Mouse (Mus musculus) T-cell, adult 2 months (primary cell): ENCODE data around the gene Hip1r.

Experiments
- DNase-seq: peaks from one replicate; pipeline ENCODE4 v3.0.0; 2022; ENCODE audit warnings: low spot score

Hip1r gene

GRCm38 (mm10) chr5:123996695-123997094 lies 23.3 kb downstream of the Hip1r start:
- no peak for DNase-seq

- no peak for DNase-seq
Observed at GRCm38 (mm10) chr5:123997211-123997751, 23.9 kb downstream of the Hip1r start.

- no peak for DNase-seq
Observed at GRCm38 (mm10) chr5:123997811-123998210, 24.4 kb downstream of the Hip1r start.

- no peak for DNase-seq
Observed at GRCm38 (mm10) chr5:123998370-123998769, 24.9 kb downstream of the Hip1r start.

- DNase-seq = peak; percentile 81
Observed at GRCm38 (mm10) chr5:124000824-124001223, 27.4 kb downstream of the Hip1r start.

- no peak for DNase-seq
Observed at GRCm38 (mm10) chr5:124001274-124001673, 27.8 kb downstream of the Hip1r start.

GRCm38 (mm10) chr5:124002876-124003275 lies 29.4 kb downstream of the Hip1r start:
- no peak for DNase-seq

GRCm38 (mm10) chr5:124003375-124003774 lies 29.9 kb downstream of the Hip1r start:
- DNase-seq = no peak

- DNase-seq = peak; percentile 23
Observed at GRCm38 (mm10) chr5:124004356-124005150, 31.1 kb downstream of the Hip1r start.

GRCm38 (mm10) chr5:124005151-124005500 lies 31.7 kb downstream of the Hip1r start:
- DNase-seq = no peak

- DNase-seq = no peak
Observed at GRCm38 (mm10) chr5:124005591-124005990, 32.2 kb downstream of the Hip1r start.

- no peak for DNase-seq
Observed at GRCm38 (mm10) chr5:124006082-124006873, 32.9 kb downstream of the Hip1r start.

GRCm38 (mm10) chr5:124006891-124007491 lies 33.6 kb downstream of the Hip1r start:
- no peak for DNase-seq

GRCm38 (mm10) chr5:124010077-124010476 lies 36.6 kb downstream of the Hip1r start:
- DNase-seq = no peak

- DNase-seq = peak; percentile 53
Observed at GRCm38 (mm10) chr5:124010910-124011655, 37.7 kb downstream of the Hip1r start.

GRCm38 (mm10) chr5:124011927-124012326 lies 38.5 kb downstream of the Hip1r start:
- DNase-seq = peak; percentile 34

- DNase-seq = peak; percentile 15
Observed at GRCm38 (mm10) chr5:124012885-124013284, 39.5 kb downstream of the Hip1r start.

- DNase-seq = peak; percentile 37
Observed at GRCm38 (mm10) chr5:124013747-124014146, 40.3 kb downstream of the Hip1r start.

- DNase-seq = peak; percentile 1
Observed at GRCm38 (mm10) chr5:124014180-124014579, 40.8 kb downstream of the Hip1r start.

- peak; percentile 9 for DNase-seq
Observed at GRCm38 (mm10) chr5:124014791-124015251, 41.4 kb downstream of the Hip1r start.

GRCm38 (mm10) chr5:124015727-124016126 lies 42.3 kb downstream of the Hip1r start:
- DNase-seq = peak; percentile 18
